Mouse (Mus musculus): ENCODE data around the gene Tmem200b.

DNA sequence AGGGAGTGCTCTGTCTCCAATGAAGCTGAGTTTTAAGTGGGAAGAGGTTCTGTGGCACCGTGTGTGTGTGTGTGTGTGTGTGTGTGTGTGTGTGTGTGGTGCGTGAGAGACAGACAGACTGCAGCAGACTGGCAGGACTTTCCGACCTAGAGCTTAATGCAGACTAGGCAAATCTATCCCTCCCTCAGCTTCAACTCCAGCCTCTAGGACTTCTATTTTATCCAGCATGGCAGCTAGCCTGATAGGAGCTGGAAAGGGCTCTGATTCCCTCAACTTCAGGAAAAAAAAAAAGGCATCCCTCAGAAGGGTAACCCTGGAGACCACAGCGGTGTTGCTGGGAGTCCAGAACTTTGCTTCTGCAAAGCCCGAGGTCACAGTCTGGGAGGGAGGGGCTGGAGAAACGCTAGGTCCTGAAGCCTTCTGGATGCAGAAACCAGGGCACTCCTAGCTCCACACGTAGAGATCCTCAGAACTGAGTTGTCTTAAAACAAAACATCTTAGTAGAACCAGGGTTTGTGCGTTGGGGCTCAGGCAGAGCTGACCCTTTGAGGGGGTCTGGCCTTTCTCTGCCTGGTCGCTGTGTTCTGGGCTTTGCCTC lies 7.4 kb upstream of the Tmem200b start:
- TF ChIP-seq POLR2A (IDR thresholded peaks at IDR 0.05; ENCODE audit: control insufficient read depth, low read depth, low read length) (no peak), CTCF (IDR thresholded peaks at IDR 0.05; ENCODE audit: control insufficient read depth, insufficient read depth, insufficient replicate concordance, low read depth, low read length) (no peak)
